Mouse (Mus musculus) urinary bladder, postnatal 14 days (tissue): ENCODE results near the gene Tmx2.
"Not testable (repeated sequence)": the region's sequence is repeated elsewhere in the genome, so short reads cannot be mapped to it uniquely, and the experiment has no call there.

Experiments used
- DNase-seq: peaks from one replicate; pipeline ENCODE4 v3.0.0; 2021; ENCODE audit warnings: low spot score

Tmx2 gene

DNA sequence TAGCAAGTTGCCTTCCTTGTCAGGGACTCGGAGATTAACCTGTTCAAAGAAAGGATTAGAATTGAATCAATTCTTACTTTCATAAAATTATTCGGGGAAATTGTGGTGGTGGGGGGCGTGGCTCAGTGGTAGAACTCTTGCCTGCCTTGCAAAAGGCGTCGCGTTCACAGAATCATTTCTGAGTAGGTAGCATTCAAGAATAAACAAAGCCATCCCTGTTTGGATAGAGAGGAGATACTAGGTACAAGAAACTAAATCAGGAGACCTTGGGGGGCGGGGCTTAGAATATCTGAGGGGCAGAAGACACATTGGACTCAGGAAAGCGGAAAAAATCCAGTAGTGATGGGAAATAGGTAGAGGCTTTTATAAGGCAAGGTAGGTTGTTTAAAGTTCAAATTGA, at the start of gene Tmx2:
TSS of gene Tmx2 (minus strand) at position 125 of the 400 bp plus-strand sequence.
- no peak for DNase-seq

- not testable (repeated sequence) for DNase-seq
These were observed 49.3 kb upstream of the Tmx2 start for GRCm38 (mm10) chr2:84728191-84728590.

GRCm38 (mm10) chr2:84727172-84727858, 48.4 kb upstream of the Tmx2 start, which contains the start of gene Clp1:
Gene Clp1 (minus strand): TSS chr2:84727350.
- peak; percentile 96 for DNase-seq

GRCm38 (mm10) chr2:84726716-84727115, 47.8 kb upstream of the Tmx2 start:
- DNase-seq, result no peak

- DNase-seq, result no peak
These were observed 46.8 kb upstream of the Tmx2 start for GRCm38 (mm10) chr2:84725770-84726169.

DNA sequence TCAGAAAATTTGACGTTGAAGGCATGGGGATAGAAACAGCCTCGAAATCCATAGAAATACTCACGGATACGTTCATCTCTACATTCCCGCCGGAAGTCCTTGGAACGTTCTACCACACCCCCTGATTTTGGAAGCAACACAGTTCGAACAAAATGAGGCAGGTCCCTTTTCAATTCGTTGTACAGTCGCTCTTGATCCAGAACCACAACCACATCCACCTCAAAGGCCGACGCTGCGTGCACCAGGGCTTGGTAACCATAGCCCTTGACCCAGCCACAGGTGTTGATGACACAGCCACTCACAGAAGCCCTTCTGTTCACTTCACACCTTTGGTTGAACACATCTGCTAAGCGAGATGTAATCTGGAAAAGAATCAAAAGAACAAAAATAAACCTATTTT, 44.9 kb upstream of the Tmx2 start:
- no peak for DNase-seq

- no peak for DNase-seq
These were observed 42.2 kb upstream of the Tmx2 start for GRCm38 (mm10) chr2:84721182-84721581.

- DNase-seq, result no peak
These were observed 41.8 kb upstream of the Tmx2 start for GRCm38 (mm10) chr2:84720718-84721117.

GRCm38 (mm10) chr2:84717357-84717756, 38.4 kb upstream of the Tmx2 start:
- DNase-seq, result no peak

- no peak for DNase-seq
These were observed 37.7 kb upstream of the Tmx2 start for GRCm38 (mm10) chr2:84716423-84717355.

DNA sequence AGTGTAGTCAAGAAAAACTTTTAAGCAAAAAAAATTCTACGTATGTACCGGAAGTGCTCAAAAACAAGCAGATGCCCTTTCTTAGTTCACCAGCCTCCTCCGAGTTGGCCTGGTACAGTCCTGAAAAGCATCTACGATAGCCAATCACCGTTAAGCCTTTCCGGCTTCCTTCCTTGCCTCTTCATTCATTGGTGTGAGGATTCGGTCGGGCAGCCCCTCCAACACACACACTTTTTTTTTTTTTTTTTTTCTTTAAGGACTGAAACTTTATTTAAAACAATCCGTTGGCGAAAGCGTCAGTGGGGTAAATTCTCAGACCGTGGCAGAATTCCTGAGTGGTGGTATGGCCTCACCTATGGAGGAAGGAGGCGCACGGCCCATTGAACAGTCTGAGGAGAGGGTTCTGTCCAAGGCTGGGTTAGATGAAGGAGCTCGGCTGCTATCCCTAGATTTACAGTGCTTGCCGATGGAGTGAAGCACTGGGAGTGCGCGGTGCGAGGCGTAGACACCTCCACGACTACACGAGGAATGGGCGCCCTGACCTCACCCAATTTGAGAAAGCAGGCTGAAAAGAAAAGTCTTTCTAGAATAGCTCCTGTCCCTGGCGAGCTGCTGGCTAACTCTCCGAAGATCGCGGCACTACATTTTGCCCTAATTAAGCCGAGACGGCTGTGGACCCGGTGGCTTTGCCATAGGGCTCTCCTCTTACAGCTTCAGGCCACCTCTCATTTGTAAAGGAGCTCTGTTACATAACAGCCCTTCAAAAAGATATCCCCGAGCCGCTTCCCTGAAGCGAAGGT, 36.8 kb upstream of the Tmx2 start:
- DNase-seq, result peak; percentile 82

DNA sequence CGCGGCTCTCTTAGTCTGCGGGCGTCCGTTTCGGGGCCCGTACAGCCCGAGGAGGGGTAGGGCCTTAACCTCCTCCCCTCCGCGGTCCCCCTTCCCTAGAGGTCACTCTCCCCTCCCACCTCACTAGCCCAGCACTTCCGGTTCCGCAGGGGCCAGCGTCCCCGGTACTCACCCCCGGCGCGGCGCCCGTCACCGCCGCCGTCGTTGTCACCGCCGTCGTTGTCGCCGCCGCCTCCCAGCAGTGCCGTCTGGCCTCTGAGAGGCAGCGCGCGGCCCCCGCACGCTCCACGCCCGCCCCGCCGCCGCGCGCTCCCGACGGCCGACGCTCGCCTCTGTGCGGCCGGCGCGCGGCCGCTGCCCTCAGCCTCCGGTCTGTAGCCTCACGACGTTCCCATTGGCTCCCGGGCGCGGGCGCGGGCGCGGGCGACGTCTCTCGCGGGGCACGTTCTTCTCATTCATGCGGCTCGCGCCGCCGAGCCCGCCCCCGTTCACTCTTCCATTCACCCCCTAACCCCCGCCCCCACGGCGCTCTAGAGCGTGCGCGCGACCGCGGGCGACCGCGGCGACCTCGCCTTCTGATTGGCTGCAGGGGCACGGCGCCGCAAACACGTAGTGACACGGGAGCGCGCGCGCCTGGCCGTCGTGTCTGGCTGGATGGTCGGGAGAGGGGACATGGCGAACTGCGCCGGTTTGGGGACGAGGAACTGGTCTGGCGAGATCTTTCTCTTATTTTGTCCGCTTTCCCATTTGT, 36.0 kb upstream of the Tmx2 start, which contains the start of gene Zdhhc5:
TSS of gene Zdhhc5 (minus strand) at position 370 of the 751 bp plus-strand sequence.
- peak; percentile 99 for DNase-seq

DNA sequence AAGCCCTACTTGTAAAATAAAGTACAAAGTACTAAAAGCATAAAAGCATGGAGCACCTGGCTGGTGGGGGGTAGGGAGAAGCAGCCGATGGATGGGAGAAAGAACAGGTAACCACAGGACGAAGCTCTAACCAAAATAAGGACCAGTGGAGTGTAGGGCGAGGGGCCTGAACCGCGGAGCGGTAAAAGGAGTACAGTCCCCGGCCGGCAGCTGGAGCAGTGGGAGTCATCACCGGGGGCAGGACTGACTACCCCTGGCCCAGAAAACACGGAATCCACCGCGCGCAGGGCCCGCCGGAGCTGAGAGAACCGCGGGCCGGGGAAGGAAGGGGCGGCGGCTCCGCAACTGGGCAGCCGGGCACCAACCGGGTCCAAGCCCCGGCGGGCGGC, 35.5 kb upstream of the Tmx2 start:
- DNase-seq, result peak; percentile 33

DNA sequence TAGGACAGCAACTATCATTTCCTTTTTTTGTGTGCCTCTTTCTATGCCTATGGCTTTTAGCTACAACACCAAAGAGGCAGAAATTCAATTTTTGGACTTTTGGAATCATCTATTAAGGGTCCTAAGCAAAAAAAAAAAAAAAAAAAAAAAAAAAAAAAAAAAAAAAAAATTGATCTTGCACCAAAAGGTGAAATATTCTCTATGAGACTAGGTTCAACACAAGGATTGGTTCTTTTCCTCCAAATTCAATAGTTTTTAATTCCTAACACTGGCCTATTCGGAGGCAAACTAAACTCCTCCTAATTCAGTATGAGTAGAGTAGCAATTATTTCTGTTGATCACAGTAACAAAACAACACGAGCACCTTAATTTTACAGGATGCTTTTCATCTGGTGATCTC, 33.0 kb upstream of the Tmx2 start:
- no peak for DNase-seq

- DNase-seq, result no peak
These were observed 28.6 kb upstream of the Tmx2 start for GRCm38 (mm10) chr2:84707523-84707922.

DNA sequence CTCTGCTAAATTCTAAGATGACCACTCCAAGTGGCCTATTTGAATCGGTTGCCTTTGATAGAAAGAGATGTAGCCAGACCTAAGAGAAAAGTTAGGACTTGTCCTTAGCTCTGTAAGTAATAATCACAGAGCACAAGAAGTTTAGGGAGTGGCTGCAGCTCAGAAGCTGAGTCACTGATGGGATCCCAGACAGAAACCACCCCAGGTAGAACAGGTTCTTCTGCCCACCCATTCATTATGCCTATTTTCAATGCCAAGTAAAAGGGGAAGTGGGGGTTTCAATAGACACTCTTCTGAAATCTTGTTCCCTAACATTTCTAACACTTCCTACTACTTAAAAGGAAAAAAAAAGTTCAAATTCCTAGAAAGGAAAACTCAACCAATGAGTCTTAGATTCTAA, 26.4 kb upstream of the Tmx2 start:
- DNase-seq, result peak; percentile 41

DNA sequence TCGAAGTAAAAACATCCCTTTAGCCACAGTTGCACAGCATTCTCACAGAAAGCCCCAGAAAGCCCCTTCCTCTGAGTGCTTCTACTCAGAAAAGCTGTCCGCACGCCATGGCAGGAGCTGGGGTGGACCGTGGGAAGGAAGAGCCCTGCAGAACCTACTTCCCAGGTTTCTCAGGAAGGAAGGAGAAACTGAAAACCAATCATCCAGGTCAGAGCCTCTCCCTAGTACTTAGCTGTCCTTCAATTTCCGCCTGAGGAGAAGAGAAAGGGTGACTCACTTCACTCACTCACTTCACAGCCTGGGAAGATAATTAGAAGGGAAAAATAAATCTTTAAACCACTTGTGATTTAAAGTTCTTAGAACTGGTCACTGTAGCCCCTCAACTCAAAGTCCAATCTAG, 25.4 kb upstream of the Tmx2 start:
- DNase-seq, result no peak

DNA sequence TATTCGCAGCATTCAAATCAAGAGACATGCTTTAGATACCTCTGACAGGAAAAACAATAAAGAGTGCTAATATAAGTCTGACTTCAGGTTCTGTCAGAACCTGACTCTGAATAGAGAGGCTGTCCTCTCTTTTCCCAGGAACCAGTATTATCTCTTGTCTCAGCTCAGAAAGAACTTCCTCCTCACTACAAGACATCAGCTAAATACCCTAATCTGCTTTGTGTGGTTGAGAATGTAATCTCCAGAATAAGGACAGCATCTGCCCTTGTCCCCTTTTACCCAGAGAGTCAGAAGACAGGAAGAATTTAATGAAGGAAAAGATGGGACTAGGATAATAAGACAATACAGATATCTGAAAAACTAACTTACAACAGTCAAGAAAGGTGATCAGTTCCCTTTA, 24.6 kb upstream of the Tmx2 start:
- DNase-seq, result no peak

DNA sequence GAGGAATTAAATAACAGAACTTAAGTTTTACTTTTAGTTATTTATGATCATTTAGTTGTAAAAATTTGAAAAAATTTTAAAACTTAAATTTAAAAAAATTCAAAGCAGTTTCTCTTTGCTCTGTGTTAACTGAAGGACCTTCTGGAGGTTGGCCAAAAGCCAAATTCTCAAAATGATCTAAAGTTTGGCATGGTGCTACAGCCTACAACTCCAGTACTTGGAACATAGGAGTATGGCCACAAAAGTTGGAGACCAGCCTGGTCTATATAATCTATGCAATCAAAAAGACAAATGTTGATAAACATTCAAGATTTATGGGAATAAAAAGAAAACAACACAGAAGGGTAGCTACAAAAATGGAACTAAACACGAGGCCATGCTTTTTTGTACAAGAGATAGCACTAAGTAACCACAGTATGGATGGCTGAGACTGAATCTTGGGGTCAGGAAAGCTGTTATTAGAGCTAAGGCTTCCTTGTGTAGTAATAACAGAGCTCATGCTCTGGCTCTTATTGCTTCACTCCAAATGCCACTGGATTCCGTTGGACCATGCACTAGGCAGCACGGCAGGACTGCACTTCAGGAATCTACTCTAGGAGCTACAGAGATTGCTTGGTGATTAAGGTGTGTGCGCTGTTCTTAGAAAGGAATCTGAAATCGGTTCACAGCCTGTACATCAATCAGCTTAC, 16.2 kb upstream of the Tmx2 start:
- no peak for DNase-seq

- no peak for DNase-seq
These were observed 11.1 kb upstream of the Tmx2 start for GRCm38 (mm10) chr2:84690050-84690449.
